Mouse (Mus musculus): ENCODE results near the gene Synj1. TPM values are rescaled to one million over a fixed set of nuclear protein-coding genes. Genes with fewer than 3 reads are reported as not detected.
A peak's percentile ranks its signal among the peaks of the same experiment; 100 is the strongest.

Synj1 gene
- polyA plus RNA-seq, 1 experiment from 2014 or later, result 16.6 TPM

DNA sequence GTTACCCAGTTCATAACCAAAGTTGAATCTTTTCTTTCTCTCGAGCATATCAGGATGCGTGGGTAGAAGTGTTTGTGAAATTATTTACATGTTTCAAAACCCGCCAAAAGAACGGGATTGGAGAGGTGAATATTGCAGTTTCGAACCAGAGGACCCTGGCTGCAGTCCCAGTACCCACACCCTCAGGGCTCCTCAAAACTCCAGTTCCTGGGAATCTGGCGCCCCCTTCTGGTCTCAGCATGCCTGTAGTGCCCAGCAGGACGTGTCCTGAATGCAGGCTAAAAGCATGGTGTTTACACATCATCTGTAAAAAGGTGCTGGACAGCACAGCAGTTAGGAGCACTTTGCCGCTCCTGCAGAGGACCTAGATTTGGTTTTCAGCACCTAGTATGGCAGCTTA lies 34.4 kb upstream of the Synj1 start:
- H3K4me2 ChIP-seq (replicated peaks; ENCODE audit: low read depth), result no peak overlapping the region
- H3K9ac ChIP-seq (ENCODE audit: low read depth, low read length), result no peak overlapping the region
- 0 out of 2 replicates have a peak, but pooled peaks cover 4% of the 10 kb centered on the region for H3K36me3 ChIP-seq (ENCODE audit: control insufficient read depth, insufficient read depth)
- no peaks in the 10 kb centered on the region for H3K9me3 ChIP-seq (ENCODE audit: control insufficient read depth)
- H3K27ac ChIP-seq (ENCODE audit: low read depth, low read length), result no peak overlapping the region
- ATAC-seq, result no peak
- no peak overlapping the region; the same call in 1 of the 2 replicates for H3K4me3 ChIP-seq (ENCODE audit: low read depth, low read length)
- TF ChIP-seq CTCF (IDR thresholded peaks at IDR 0.05; ENCODE audit: low read depth), result peak; percentile 74
- 61% methylated on average over 8 of the region's 8 CpGs for WGBS
- no peaks in the 10 kb centered on the region for H3K27me3 ChIP-seq (replicated peaks; ENCODE audit: control insufficient read depth, insufficient read depth, low read length)
- H3K4me1 ChIP-seq (replicated peaks; ENCODE audit: control insufficient read depth, insufficient read depth, low read length), result no peaks in the 10 kb centered on the region

DNA sequence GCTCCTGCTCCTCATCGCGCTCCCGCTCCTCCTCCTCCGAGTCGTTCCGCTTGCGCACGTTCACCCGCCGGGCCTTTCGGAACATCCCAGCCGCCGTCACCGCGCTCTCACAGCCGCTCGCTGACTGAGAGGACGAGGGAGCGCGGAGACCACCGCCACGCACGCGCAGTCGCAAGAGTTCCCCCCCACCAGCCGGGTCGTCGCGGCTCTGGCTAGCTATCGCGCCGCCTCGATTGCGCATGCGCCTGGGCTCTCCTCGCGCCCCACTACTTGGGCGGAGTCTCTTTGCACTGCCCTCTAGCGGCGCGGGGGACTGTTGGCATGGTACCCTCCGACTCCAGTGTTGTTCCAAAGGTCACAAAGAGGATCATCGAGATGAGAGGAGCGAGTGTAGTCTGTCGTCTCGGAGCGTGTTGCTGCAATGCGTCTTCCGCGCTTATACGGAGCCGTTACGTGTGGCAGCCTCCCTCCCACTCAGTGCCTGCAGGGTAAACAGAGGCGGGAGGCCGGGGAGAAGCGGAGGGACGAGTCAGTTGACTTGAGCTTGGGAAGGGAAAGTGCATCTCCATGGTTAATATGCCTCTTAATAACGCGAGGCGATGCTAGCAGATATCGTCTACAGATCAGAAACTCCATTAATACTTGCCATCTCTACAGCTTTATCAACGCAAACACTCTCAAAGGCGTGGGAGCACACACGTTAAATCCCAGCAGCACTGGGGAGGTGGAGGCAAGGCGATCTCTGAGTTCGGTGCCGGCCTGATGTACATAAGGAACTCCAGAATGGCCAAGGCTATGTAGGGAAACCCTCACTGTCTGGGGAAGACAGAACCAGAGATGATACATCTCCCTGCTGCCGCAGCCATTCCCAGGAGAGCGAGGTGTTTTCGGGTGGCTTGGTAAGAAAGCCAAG lies 33.4 kb upstream of the Synj1 start, which contains the start of gene Paxbp1:
TSS of gene Paxbp1 (minus strand) at position 274 of the 913 bp plus-strand sequence.
- no peaks in the 10 kb centered on the region for H3K27me3 ChIP-seq (replicated peaks; ENCODE audit: control insufficient read depth, insufficient read depth, low read length)
- 0 out of 2 replicates have a peak, but pooled peaks cover 7% of the 10 kb centered on the region for H3K36me3 ChIP-seq (ENCODE audit: control insufficient read depth, insufficient read depth)
- TF ChIP-seq CTCF (IDR thresholded peaks at IDR 0.05; ENCODE audit: low read depth), result peak; percentile 99
- H3K4me1 ChIP-seq (replicated peaks; ENCODE audit: control insufficient read depth, insufficient read depth, low read length), result no peaks in the 10 kb centered on the region
- WGBS, result under 1% methylated on average over 69 of the region's 70 CpGs
- H3K9ac ChIP-seq (ENCODE audit: low read depth, low read length), result peak within 1 kb of the TSS; percentile 96
- peak within 1 kb of the TSS; percentile 83 for H3K4me2 ChIP-seq (replicated peaks; ENCODE audit: low read depth)
- peak within 1 kb of the TSS; percentile 93 for H3K27ac ChIP-seq (ENCODE audit: low read depth, low read length)
- H3K9me3 ChIP-seq (ENCODE audit: control insufficient read depth), result no peaks in the 10 kb centered on the region
- peak; percentile 96 for ATAC-seq
- H3K4me3 ChIP-seq (ENCODE audit: low read depth, low read length), result peak within 1 kb of the TSS; percentile 96

DNA sequence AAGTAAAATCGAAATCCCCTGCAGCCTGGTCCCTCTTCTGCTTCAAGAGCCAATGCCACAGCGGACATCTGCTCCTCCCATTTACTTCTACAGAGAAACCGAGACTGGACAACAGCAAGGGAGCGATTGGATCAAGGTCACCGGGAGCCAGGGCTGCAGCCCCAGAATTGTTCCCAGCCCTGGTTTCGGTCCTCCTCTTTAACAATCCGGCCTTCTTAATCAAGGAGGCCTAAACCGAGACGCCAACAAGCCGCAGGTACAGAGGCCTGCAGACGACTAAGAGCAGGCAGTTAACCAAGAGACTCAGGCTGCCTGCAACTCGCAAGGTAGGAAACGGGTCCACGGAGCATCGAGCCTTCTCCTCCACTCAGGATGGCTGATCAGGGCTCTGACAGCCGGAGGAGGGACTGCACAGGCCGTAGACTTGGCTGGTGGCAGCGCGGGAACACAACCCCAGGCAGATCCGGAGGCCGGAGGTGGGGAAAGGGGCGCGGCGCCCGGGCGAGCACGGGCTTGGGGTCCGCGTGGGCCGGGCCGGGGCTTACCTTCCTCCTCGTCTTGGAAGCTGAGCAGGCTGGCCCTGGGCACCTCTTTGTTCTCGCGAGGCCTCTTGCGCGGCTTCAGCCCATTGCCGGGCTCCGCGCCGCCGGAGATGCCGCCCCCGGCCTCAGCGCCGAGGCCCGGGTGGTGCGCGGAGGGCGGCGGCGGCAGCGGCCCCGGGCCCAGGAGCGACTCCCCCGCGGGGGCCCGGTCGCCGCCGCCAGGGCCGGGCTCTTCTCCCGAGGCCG lies 32.5 kb upstream of the Synj1 start:
- under 1% methylated on average over 63 of the region's 63 CpGs for WGBS
- H3K9ac ChIP-seq (ENCODE audit: low read depth, low read length), result peak overlapping the region; percentile 96
- H3K4me3 ChIP-seq (ENCODE audit: low read depth, low read length), result peak overlapping the region; percentile 96
- no peaks in the 10 kb centered on the region for H3K27me3 ChIP-seq (replicated peaks; ENCODE audit: control insufficient read depth, insufficient read depth, low read length)
- H3K4me2 ChIP-seq (replicated peaks; ENCODE audit: low read depth), result peak overlapping the region; percentile 83
- 0 out of 2 replicates have a peak, but pooled peaks cover 7% of the 10 kb centered on the region for H3K36me3 ChIP-seq (ENCODE audit: control insufficient read depth, insufficient read depth)
- TF ChIP-seq CTCF (IDR thresholded peaks at IDR 0.05; ENCODE audit: low read depth), result no peak
- peak overlapping the region; percentile 93 for H3K27ac ChIP-seq (ENCODE audit: low read depth, low read length)
- H3K4me1 ChIP-seq (replicated peaks; ENCODE audit: control insufficient read depth, insufficient read depth, low read length), result no peaks in the 10 kb centered on the region
- peak; percentile 71 for ATAC-seq
- no peaks in the 10 kb centered on the region for H3K9me3 ChIP-seq (ENCODE audit: control insufficient read depth)

DNA sequence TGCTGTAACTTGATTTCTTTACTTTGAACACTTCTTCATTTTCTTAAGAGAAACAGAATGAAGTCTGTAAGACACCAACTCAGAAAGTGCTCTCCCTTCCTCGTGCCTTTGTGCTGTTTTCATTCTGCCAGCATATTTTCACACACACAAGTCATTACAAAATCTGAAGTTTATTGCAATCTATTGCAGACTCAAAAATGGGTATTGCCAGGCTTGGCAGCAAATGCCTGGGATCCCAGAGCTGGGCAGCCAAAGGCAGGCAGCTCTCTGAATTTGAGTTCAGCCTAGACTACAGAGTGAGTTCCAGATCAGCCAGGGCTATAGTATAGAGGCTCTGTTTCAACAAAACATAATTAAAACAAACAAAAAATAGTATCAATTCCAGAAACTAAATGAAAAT lies 31.5 kb upstream of the Synj1 start:
- TF ChIP-seq CTCF (IDR thresholded peaks at IDR 0.05; ENCODE audit: low read depth), result no peak
- peak overlapping the region; percentile 4; the same call in 1 of the 2 replicates for H3K4me3 ChIP-seq (ENCODE audit: low read depth, low read length)
- no peak overlapping the region for H3K27ac ChIP-seq (ENCODE audit: low read depth, low read length)
- H3K4me2 ChIP-seq (replicated peaks; ENCODE audit: low read depth), result peak overlapping the region; percentile 83; the same call in 1 of the 2 replicates
- H3K9me3 ChIP-seq (ENCODE audit: control insufficient read depth), result no peaks in the 10 kb centered on the region
- H3K36me3 ChIP-seq (ENCODE audit: control insufficient read depth, insufficient read depth), result peaks cover 16% of the 10 kb centered on the region
- ATAC-seq, result no peak
- H3K27me3 ChIP-seq (replicated peaks; ENCODE audit: control insufficient read depth, insufficient read depth, low read length), result no peaks in the 10 kb centered on the region
- 24% methylated on average over 1 of the region's 1 CpGs for WGBS
- H3K4me1 ChIP-seq (replicated peaks; ENCODE audit: control insufficient read depth, insufficient read depth, low read length), result no peaks in the 10 kb centered on the region
- H3K9ac ChIP-seq (ENCODE audit: low read depth, low read length), result no peak overlapping the region

DNA sequence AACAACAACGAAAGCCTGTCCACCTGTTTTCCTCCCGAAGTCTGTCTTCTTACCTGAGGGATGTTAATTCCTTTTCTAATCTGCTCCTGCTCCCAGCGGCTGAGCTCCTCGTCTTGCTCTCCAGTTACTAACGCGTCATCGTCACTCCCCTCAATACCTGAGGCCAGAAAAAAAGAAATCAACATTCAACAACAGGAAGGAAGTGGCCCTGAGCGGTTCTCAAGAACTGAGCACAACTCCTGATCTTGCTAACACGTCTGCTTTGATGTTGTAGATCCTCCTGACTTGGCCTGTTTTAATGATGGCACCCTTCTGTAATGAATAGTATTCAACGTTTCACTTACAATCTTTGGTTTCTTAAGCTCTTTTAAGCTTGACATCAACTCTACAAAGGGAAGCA lies 24.8 kb upstream of the Synj1 start:
- ATAC-seq, result no peak
- Histone ChIP-seq H3K27ac (ENCODE audit: low read depth, low read length) (no peak overlapping the region), H3K36me3 (ENCODE audit: control insufficient read depth, insufficient read depth) (peaks cover 62% of the 10 kb centered on the region), H3K9me3 (ENCODE audit: control insufficient read depth) (no peaks in the 10 kb centered on the region), H3K27me3 (replicated peaks; ENCODE audit: control insufficient read depth, insufficient read depth, low read length) (no peaks in the 10 kb centered on the region), H3K4me1 (replicated peaks; ENCODE audit: control insufficient read depth, insufficient read depth, low read length) (no peaks in the 10 kb centered on the region), H3K4me3 (ENCODE audit: low read depth, low read length) (no peak overlapping the region), H3K9ac (ENCODE audit: low read depth, low read length) (no peak overlapping the region), H3K4me2 (replicated peaks; ENCODE audit: low read depth) (no peak overlapping the region)
- TF ChIP-seq CTCF (IDR thresholded peaks at IDR 0.05; ENCODE audit: low read depth), result no peak
- WGBS, result 89% methylated on average over 10 of the region's 10 CpGs

DNA sequence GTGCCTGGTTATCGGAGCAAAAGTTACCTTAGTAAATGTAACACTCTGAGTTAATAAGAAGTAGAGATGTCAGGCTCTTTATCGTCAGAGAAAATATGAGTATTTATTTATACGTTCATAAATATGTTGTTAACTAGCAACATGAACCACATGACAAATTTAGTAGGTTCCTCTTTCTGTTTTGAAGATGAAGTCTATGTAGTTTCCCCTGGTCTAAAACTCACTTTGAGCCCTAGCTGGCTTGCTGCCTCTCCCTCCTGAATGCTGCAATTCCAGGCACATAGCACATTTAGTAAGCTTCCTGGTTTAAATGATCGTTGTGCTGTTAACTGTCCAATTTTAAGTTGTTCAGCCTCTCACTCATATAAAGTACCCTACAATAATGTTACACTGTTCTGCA lies 19.6 kb upstream of the Synj1 start:
- no peak for ATAC-seq
- no peak overlapping the region for H3K9ac ChIP-seq (ENCODE audit: low read depth, low read length)
- no peak overlapping the region for H3K4me2 ChIP-seq (replicated peaks; ENCODE audit: low read depth)
- TF ChIP-seq CTCF (IDR thresholded peaks at IDR 0.05; ENCODE audit: low read depth), result no peak
- H3K4me3 ChIP-seq (ENCODE audit: low read depth, low read length), result no peak overlapping the region
- H3K27me3 ChIP-seq (replicated peaks; ENCODE audit: control insufficient read depth, insufficient read depth, low read length), result no peaks in the 10 kb centered on the region
- WGBS, result 94% methylated on average over 4 of the region's 4 CpGs
- H3K27ac ChIP-seq (ENCODE audit: low read depth, low read length), result no peak overlapping the region
- peaks cover 73% of the 10 kb centered on the region for H3K36me3 ChIP-seq (ENCODE audit: control insufficient read depth, insufficient read depth)
- H3K9me3 ChIP-seq (ENCODE audit: control insufficient read depth), result no peaks in the 10 kb centered on the region
- no peaks in the 10 kb centered on the region for H3K4me1 ChIP-seq (replicated peaks; ENCODE audit: control insufficient read depth, insufficient read depth, low read length)

Data from intestine, postnatal 0 days (tissue).